Mouse (Mus musculus) heart, adult 2 months (tissue): Measurements from ENCODE around the gene Gm14781. TPM values are rescaled to one million over a fixed set of nuclear protein-coding genes. Genes with fewer than 3 reads are reported as not detected.
"Not testable (repeated sequence)": the region's sequence is repeated elsewhere in the genome, so short reads cannot be mapped to it uniquely, and the experiment has no call there.

Experiments
- DNase-seq, 2 experiments: peaks; one replicate each; pipeline ENCODE4 v3.0.0; 2021
- H3K27ac ChIP-seq: fragments of 200-600 bp; 2 replicates; pipeline ENCODE4 v1.8.1; 2022
- H3K27me3 ChIP-seq: fragments of 200-500 bp; 2 replicates; pipeline ENCODE4 v1.6.1; 2012; ENCODE audit warnings: mild to moderate bottlenecking, low read length, inconsistent platforms, mixed read lengths; ENCODE audit not compliant: control insufficient read depth, insufficient read depth
- H3K36me3 ChIP-seq: fragments of 200-500 bp; 2 replicates; pipeline ENCODE4 v1.6.1; 2012; ENCODE audit warnings: low read length, inconsistent platforms; ENCODE audit not compliant: control insufficient read depth, insufficient read depth
- H3K4me1 ChIP-seq: fragments of 200-500 bp; 2 replicates; pipeline ENCODE4 v1.6.1; 2011; ENCODE audit warnings: low read length; ENCODE audit not compliant: control insufficient read depth, insufficient read depth
- H3K4me3 ChIP-seq: fragments of 200-600 bp; 2 replicates; pipeline ENCODE4 v1.8.1; 2022
- H3K79me2 ChIP-seq: fragments of 200-500 bp; replicated peaks from 2 replicates; pipeline ENCODE4 v1.6.1; 2012; ENCODE audit warnings: mild to moderate bottlenecking, inconsistent platforms, low read length, moderate library complexity, mixed read lengths; ENCODE audit not compliant: control insufficient read depth, insufficient read depth
- H3K9ac ChIP-seq: fragments of 200-500 bp; 2 replicates; pipeline ENCODE4 v1.6.1; 2012; ENCODE audit warnings: low read depth, mild to moderate bottlenecking, control low read depth, inconsistent platforms, low read length, mixed read lengths
- WGBS: fragments of 180-500 bp; shearing (Covaris S2); methylation state at CpG from one replicate; pipeline ENCODE4 v1.1.7; 2018; 5-methylcytosine and 5-hydroxymethylcytosine counted together
- intact Hi-C: fragments of 180-260 bp; cut with DNase I; formaldehyde crosslinking; loops from one replicate; pipeline ENCODE4 v1.15.1; 2025
- long read RNA-seq: library from polyadenylated mRNA; stranded (forward); transcript quantifications from one replicate; pipeline ENCODE4 v2.0.0, GENCODE M21; 2021
- polyA plus RNA-seq: library from polyadenylated mRNA; depleted of rRNA; stranded (reverse); fragments of >200 nt; gene quantifications from 2 replicates; pipeline ENCODE4 v1.2.3, GENCODE M21; 2012; rRNA removed
- total RNA-seq, 2 experiments: library from RNA; stranded (reverse); gene quantifications; 2 replicates each; pipeline ENCODE4 v1.2.3; 2021

Gene Gm14781
- total RNA-seq (not detected), polyA plus RNA-seq (not detected in 2 replicates)
- long read RNA-seq: 0 reads

DNA sequence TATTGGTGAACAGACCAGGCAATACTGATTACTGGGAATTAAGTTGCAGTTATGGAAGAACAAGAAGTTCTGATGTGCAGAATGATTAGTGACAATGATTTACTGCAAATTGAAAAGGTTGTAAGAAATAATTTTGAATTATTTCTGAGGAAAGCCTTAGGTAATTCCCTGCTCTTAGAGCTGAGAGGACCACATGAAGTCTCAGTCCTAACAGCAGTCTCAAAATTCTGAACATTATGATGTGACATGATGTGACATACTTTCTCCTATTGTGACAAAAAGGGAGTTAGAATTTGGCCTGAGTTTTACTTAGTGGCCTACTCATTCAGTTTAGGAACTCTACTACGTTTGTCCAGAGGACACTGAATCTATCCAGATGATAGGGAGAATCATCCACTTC, at the start of gene Gm14781:
Gene Gm14781, plus strand, starts transcription at position 301 of the 400 bp plus-strand sequence.
- WGBS: 40% methylated on average over 1 of the region's 1 CpGs
- intact Hi-C loops: not testable (repeated sequence)

GRCm38 (mm10) chrX:91654964-91655575, 23.1 kb downstream of the Gm14781 start:
- H3K36me3 ChIP-seq, H3K27me3 ChIP-seq, H3K4me1 ChIP-seq, H3K4me3 ChIP-seq, H3K27ac ChIP-seq, intact Hi-C loops, DNase-seq, H3K9ac ChIP-seq, H3K79me2 ChIP-seq: not testable (repeated sequence)

More for the DNA sequence above, at the start of gene Gm14781:
- DNase-seq, H3K79me2 ChIP-seq, H3K4me3 ChIP-seq, H3K36me3 ChIP-seq, H3K4me1 ChIP-seq, H3K27me3 ChIP-seq, H3K27ac ChIP-seq, H3K9ac ChIP-seq: not testable (repeated sequence)

Other genes with a start within 250 kb of the Gm14781 start
- gene Gm5072, start 239.7 kb upstream of the Gm14781 start, total RNA-seq: not detected
- not detected in 2 replicates for gene Gm5072, start 239.7 kb upstream of the Gm14781 start, polyA plus RNA-seq
- not detected for gene Gm8914, start 152.1 kb upstream of the Gm14781 start, total RNA-seq
- not detected in 2 replicates for gene Gm8914, start 152.1 kb upstream of the Gm14781 start, polyA plus RNA-seq
- not detected for gene 1700084M14Rik, start 56.3 kb upstream of the Gm14781 start, total RNA-seq
- gene 1700084M14Rik, start 56.3 kb upstream of the Gm14781 start, polyA plus RNA-seq: not detected in 2 replicates
- gene Mageb5, start 150.8 kb downstream of the Gm14781 start, total RNA-seq: not detected
- not detected in 2 replicates for gene Mageb5, start 150.8 kb downstream of the Gm14781 start, polyA plus RNA-seq